Mouse (Mus musculus) spleen, adult 2 months (tissue): ENCODE data around the gene BC035947.

Experiments
- CTCF ChIP-seq: fragments of 200-500 bp; IDR thresholded peaks from 2 replicates; pipeline ENCODE4 v1.5.1; 2011; ENCODE audit warnings: mild to moderate bottlenecking, inconsistent platforms; ENCODE audit not compliant: insufficient read depth, insufficient read length, insufficient replicate concordance; ENCODE audit errors: extremely low read depth
- POLR2A ChIP-seq: fragments of 200-500 bp; IDR thresholded peaks from 2 replicates; pipeline ENCODE4 v1.6.1; 2011; ENCODE audit warnings: low read depth, low read length, inconsistent platforms

DNA sequence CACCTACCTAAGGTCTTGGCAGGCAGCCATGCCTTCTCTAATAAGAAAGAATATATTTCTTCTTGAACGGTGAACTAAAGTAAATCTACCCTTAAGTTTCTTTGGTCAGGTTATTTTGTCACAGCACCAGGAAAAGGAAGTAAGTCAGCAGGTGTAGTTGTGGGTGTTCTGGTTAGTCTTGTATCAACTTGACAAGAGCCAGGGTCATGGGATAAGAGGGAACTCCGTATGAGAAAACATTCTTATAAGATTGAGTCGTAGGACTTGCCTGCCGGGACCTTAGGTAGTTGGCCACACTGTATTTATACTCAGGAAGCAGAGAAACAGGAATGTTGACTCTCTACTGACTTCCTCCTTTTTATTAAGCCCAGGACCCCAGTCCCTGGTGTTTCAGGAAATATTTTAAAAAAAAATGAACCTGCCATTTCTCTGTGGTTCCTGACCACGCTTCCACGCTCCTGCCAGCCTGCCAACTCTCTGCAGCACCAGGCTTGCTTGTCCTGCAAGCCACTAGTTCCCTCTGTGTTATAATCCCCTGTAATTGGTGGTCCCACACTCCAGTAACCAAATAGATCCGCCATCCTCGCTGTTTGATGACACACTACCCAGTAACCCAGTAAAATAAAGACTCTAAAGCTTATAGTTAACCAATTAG, 42.2 kb upstream of the BC035947 start:
- no peak for TF ChIP-seq CTCF
- no peak for TF ChIP-seq POLR2A
